Mouse (Mus musculus) embryonic facial prominence, embryonic 14.5 days (tissue): ENCODE results near the gene Gcnt7. TPM values are rescaled to one million over a fixed set of nuclear protein-coding genes. Genes with fewer than 3 reads are reported as not detected.
A peak's percentile ranks its signal among the peaks of the same experiment; 100 is the strongest.

ENCODE experiments used
- ATAC-seq: fragments of 200-750 bp; cut with Nextera tagmentation; 2 replicates; pipeline ENCODE4 v1.8.0; 2017; ENCODE audit warnings: low read depth, moderate number of reproducible peaks, moderate TSS enrichment
- DNase-seq: peaks from one replicate; pipeline ENCODE4 v3.0.0-alpha.2; 2015; ENCODE audit warnings: low spot score
- H3K27ac ChIP-seq: fragments of 300-500 bp; sonication (generic); replicated peaks from 2 replicates; pipeline ENCODE4 v1.5.1; 2014; ENCODE audit warnings: low read depth, mild to moderate bottlenecking, low read length, moderate library complexity
- H3K27me3 ChIP-seq: fragments of 300-500 bp; sonication (generic); replicated peaks from 2 replicates; pipeline ENCODE4 v1.6.1; 2014; ENCODE audit warnings: low read length; ENCODE audit not compliant: control insufficient read depth, insufficient read depth
- H3K36me3 ChIP-seq: fragments of 300-500 bp; sonication (generic); 2 replicates; pipeline ENCODE4 v1.6.1; 2014; ENCODE audit warnings: low read length, mixed read lengths; ENCODE audit not compliant: control insufficient read depth, insufficient read depth
- H3K4me1 ChIP-seq: fragments of 300-500 bp; sonication (generic); 2 replicates; pipeline ENCODE4 v1.6.1; 2014; ENCODE audit warnings: antibody characterized with exemption, low read length; ENCODE audit not compliant: control insufficient read depth, insufficient read depth
- H3K4me2 ChIP-seq: fragments of 300-500 bp; sonication (generic); 2 replicates; pipeline ENCODE4 v1.6.1; 2014; ENCODE audit warnings: low read depth, mild to moderate bottlenecking, low read length, moderate library complexity, mixed read lengths
- H3K4me3 ChIP-seq: fragments of 300-500 bp; sonication (generic); 2 replicates; pipeline ENCODE4 v1.5.1; 2014; ENCODE audit warnings: low read depth, mild to moderate bottlenecking, low read length
- H3K9ac ChIP-seq: fragments of 300-500 bp; sonication (generic); 2 replicates; pipeline ENCODE4 v1.6.1; 2014; ENCODE audit warnings: low read depth, mild to moderate bottlenecking, low read length, moderate library complexity, mixed read lengths
- H3K9me3 ChIP-seq: fragments of 300-500 bp; sonication (generic); 2 replicates; pipeline ENCODE4 v1.6.1; 2016; ENCODE audit warnings: low read length; ENCODE audit not compliant: control insufficient read depth
- WGBS: fragments of 180-500 bp; shearing (Covaris S2); extraction: QIAGEN DNeasy Blood & Tissue Kit; methylation state at CpG from one replicate; pipeline ENCODE4 v1.1.7; 2014; 5-methylcytosine and 5-hydroxymethylcytosine counted together
- polyA plus RNA-seq: library from polyadenylated mRNA; unstranded; fragments of >200 nt; fragmentation: Nextera tagmentation; extraction: Ambion mirVana; gene quantifications from 2 replicates; pipeline ENCODE4 v1.2.1, GENCODE M21; 2014

Gcnt7 gene
- polyA plus RNA-seq, result 0.67 and 0.98 TPM in 2 replicates

- 0 out of 2 replicates have a peak, but pooled peaks have one; percentile 35 for ATAC-seq
- peaks cover 30% of the 10 kb centered on the region; the same call in 1 of the 2 replicates for H3K36me3 ChIP-seq
- 74% methylated on average over 11 of the region's 11 CpGs for WGBS
These were observed at the start of gene Gcnt7 for GRCm38 (mm10) chr2:172458496-172458895. Gene Gcnt7 (minus strand): TSS chr2:172458596.

GRCm38 (mm10) chr2:172506121-172506520 is 47.7 kb upstream of the Gcnt7 start:
- H3K4me3 ChIP-seq, result no peak overlapping the region
- no peaks in the 10 kb centered on the region for H3K4me1 ChIP-seq
- H3K27ac ChIP-seq, result no peak overlapping the region
- no peaks in the 10 kb centered on the region for H3K27me3 ChIP-seq
- 85% methylated on average over 6 of the region's 7 CpGs for WGBS
- H3K4me2 ChIP-seq, result no peak overlapping the region
- H3K9ac ChIP-seq, result no peak overlapping the region
- no peaks in the 10 kb centered on the region for H3K36me3 ChIP-seq
- no peak for ATAC-seq
- DNase-seq, result no peak
- no peaks in the 10 kb centered on the region for H3K9me3 ChIP-seq

More at GRCm38 (mm10) chr2:172458496-172458895, at the start of gene Gcnt7:
- no peak within 1 kb of the TSS for H3K4me2 ChIP-seq
- no peak within 1 kb of the TSS for H3K27ac ChIP-seq
- peak; percentile 29 for DNase-seq
- H3K4me3 ChIP-seq, result no peak within 1 kb of the TSS
- no peaks in the 10 kb centered on the region for H3K9me3 ChIP-seq
- H3K9ac ChIP-seq, result no peak within 1 kb of the TSS
- H3K27me3 ChIP-seq, result no peaks in the 10 kb centered on the region
- no peaks in the 10 kb centered on the region for H3K4me1 ChIP-seq

GRCm38 (mm10) chr2:172502168-172502567 is 43.8 kb upstream of the Gcnt7 start:
- no peak for DNase-seq

GRCm38 (mm10) chr2:172501341-172501740 is 42.9 kb upstream of the Gcnt7 start:
- H3K36me3 ChIP-seq, result no peaks in the 10 kb centered on the region
- DNase-seq (peak; percentile 66), ATAC-seq (0 out of 2 replicates have a peak, but pooled peaks have one; percentile 22)
- no peak overlapping the region for H3K9ac ChIP-seq
- H3K27ac ChIP-seq, result no peak overlapping the region
- H3K4me2 ChIP-seq, result no peak overlapping the region
- 4% methylated on average over 4 of the region's 4 CpGs for WGBS
- no peaks in the 10 kb centered on the region for H3K9me3 ChIP-seq
- H3K27me3 ChIP-seq, result no peaks in the 10 kb centered on the region
- no peaks in the 10 kb centered on the region for H3K4me1 ChIP-seq
- no peak overlapping the region for H3K4me3 ChIP-seq

More at GRCm38 (mm10) chr2:172502168-172502567, 43.8 kb upstream of the Gcnt7 start:
- 0 out of 2 replicates have a peak, but pooled peaks have one; percentile 30 for ATAC-seq
- Histone ChIP-seq H3K27ac (no peak overlapping the region), H3K9me3 (no peaks in the 10 kb centered on the region), H3K36me3 (no peaks in the 10 kb centered on the region), H3K4me1 (no peaks in the 10 kb centered on the region), H3K4me3 (no peak overlapping the region), H3K27me3 (no peaks in the 10 kb centered on the region), H3K9ac (no peak overlapping the region), H3K4me2 (no peak overlapping the region)
- 48% methylated on average over 14 of the region's 14 CpGs for WGBS

GRCm38 (mm10) chr2:172500752-172501316 is 42.4 kb upstream of the Gcnt7 start:
- no peak for ATAC-seq
- no peak overlapping the region for H3K27ac ChIP-seq
- DNase-seq, result no peak
- WGBS, result 36% methylated on average over 7 of the region's 7 CpGs
- no peaks in the 10 kb centered on the region for H3K4me1 ChIP-seq
- no peaks in the 10 kb centered on the region for H3K9me3 ChIP-seq
- H3K9ac ChIP-seq, result no peak overlapping the region
- H3K27me3 ChIP-seq, result no peaks in the 10 kb centered on the region
- H3K4me3 ChIP-seq, result no peak overlapping the region
- no peak overlapping the region for H3K4me2 ChIP-seq
- no peaks in the 10 kb centered on the region for H3K36me3 ChIP-seq

- Histone ChIP-seq H3K27me3 (no peaks in the 10 kb centered on the region), H3K4me2 (no peak overlapping the region), H3K9ac (no peak overlapping the region), H3K9me3 (no peaks in the 10 kb centered on the region), H3K27ac (no peak overlapping the region), H3K36me3 (no peaks in the 10 kb centered on the region), H3K4me3 (no peak overlapping the region), H3K4me1 (no peaks in the 10 kb centered on the region)
- WGBS, result 59% methylated on average over 3 of the region's 3 CpGs
- ATAC-seq (no peak), DNase-seq (no peak)
These were observed 40.4 kb upstream of the Gcnt7 start for GRCm38 (mm10) chr2:172498823-172499222.

GRCm38 (mm10) chr2:172496736-172497345 is 38.4 kb upstream of the Gcnt7 start:
- 67% methylated on average over 8 of the region's 8 CpGs for WGBS

GRCm38 (mm10) chr2:172484696-172485370 is 26.4 kb upstream of the Gcnt7 start:
- ATAC-seq, result peak; percentile 88
- Histone ChIP-seq H3K9ac (no peak overlapping the region; the same call in 1 of the 2 replicates), H3K27ac (no peak overlapping the region), H3K4me3 (no peak overlapping the region), H3K4me1 (0 out of 2 replicates have a peak, but pooled peaks cover 3% of the 10 kb centered on the region), H3K36me3 (no peaks in the 10 kb centered on the region), H3K4me2 (no peak overlapping the region; the same call in 1 of the 2 replicates), H3K9me3 (no peaks in the 10 kb centered on the region), H3K27me3 (no peaks in the 10 kb centered on the region)
- peak; percentile 91 for DNase-seq
- WGBS, result 21% methylated on average over 11 of the region's 12 CpGs

More at GRCm38 (mm10) chr2:172496736-172497345, 38.4 kb upstream of the Gcnt7 start:
- no peaks in the 10 kb centered on the region for H3K36me3 ChIP-seq
- no peak overlapping the region for H3K9ac ChIP-seq
- H3K4me2 ChIP-seq, result no peak overlapping the region
- no peaks in the 10 kb centered on the region for H3K4me1 ChIP-seq
- no peak overlapping the region for H3K27ac ChIP-seq
- H3K27me3 ChIP-seq, result no peaks in the 10 kb centered on the region
- no peaks in the 10 kb centered on the region for H3K9me3 ChIP-seq
- ATAC-seq, result no peak
- no peak overlapping the region for H3K4me3 ChIP-seq
- DNase-seq, result no peak
